Mouse (Mus musculus): ENCODE measurements at regions not wholly inside any gene's neighbourhood (a gene's known extent, or its start where the extent isn't known, plus 50 kb on each side); places are given as distances from the start of the nearest gene placed in this dataset.
A peak's percentile ranks its signal among the peaks of the same experiment; 100 is the strongest.

DNA sequence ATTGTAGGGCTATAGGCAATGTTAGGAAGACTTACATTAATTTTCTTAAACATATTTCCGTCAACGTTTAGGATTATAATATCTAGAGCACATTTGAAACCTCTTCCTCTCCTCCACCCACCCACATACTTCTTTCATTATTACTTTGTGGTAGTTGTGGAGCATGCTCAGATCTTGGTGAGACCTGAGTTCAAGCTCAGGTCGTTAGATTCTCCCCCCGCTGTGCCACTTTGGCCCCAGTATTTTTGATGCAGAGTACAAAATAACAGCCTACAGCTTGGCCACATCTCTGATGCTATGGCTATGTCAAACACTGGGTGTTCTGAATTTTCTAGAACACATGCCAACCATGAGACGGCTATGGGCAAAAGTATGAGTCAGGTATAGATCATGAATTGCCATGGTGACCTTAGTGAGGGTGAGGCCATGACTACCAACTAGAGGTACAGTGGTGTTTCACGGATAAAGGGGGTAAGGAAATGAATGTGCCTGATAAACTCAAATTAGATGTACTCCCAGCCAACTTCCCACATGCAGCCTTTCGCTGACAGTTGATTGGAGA lies 68.5 kb upstream of the H2afz start:
- DNase-seq (ENCODE audit: low read depth): no peak

DNA sequence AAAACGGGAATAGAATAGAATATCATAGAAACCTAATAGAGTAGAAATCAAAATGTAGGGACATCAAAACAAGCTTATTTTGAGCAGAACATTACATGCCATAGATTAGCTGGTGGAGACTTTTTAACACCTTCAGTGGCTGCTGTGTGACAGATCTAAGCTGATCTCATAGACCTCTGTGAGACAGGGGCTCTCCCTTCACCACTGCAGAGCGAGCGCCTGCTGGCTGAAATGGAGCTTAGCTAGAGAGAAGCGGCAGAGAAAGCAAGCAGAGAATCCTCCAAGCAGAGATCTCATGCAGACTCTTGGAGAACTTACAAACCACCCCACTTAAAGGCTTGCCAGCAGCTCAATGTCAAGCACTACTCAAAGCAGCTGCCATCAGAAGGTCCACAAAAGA lies 65.5 kb upstream of the H2afz start:
- no peak for DNase-seq (ENCODE audit: low read depth)

DNA sequence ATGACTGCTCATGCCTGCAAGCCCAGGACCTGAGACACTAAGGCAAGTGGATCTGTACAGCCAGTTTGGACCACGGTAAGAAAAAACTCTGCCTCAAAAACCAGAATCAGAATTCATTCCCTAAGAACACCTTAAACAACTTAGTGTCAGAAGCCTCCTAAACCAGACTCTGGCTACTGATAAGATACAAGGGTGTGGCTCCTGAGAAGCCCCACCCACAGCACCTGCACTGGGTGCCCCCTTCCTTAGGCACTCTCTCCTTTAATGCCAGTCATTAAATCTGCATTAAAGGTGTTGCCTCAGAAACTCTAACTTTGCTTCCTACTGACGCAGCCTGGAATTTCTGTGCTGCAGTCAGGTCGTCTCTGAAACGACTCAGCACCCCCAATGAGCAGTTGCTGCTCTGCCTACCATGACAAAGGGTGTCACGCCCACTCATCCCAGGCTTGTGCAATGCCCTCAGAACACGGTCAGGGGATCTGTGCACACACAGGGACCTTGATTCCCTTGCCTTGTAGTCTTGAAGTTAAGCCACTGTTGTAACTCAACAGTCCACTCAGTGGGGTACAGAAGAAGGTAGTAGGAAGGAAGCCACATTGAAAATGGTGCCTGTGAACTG lies 62.8 kb upstream of the H2afz start:
- peak; percentile 10 for DNase-seq (ENCODE audit: low read depth)

DNA sequence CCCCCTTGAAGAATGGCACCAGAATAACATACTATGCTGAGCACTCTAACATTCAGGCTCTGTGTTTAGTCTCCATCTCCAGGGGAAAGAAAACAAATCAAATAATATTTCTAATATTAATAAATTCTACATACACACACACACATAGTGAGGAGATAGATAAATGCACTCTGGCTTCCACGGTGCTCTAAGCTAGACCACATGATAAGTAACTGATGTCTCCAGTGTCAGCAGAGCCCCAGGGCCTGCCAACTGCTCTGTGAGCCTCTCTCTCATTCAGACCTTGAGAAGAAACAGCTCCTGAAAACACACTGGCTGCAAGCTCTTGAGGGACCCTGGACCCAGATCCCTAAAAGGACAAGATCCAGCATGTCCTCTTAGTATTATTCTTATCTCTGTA lies 56.9 kb upstream of the H2afz start:
- no peak for DNase-seq (ENCODE audit: low read depth)

DNA sequence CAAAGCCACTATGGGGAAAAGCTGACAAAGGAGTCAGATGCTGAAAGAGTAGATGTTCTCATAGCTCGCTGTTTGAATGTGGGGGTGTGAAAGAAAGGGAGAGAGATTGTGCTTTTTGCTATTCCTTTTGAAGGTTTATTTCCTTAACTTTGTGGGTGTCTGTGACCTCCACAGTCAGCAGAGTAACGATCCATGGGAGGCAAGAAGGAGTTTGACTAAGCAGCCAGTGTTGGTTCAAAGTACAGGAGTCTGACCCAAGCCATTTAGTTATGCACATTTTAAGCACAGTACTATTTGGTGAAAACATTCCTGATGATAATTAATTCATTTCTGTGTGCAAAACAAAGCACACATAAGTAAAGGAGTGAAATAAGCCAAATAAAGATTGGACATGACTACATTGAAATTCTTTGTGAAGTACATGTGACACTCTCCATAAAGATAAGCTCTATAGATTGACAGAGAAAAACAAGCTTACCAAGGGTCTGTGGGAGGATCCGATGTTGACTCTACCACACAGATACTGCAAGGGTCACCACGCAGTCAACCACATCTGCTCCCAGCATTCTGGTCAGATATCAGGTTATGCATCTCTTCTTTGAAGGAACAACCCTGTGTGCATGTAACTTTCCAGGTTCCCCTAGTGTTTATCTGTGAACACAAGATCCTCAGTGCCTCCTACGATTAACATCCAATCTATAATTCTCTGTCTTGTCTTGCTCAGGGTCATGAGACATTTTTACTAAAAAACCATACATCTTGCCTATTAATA lies 56.2 kb upstream of the H2afz start:
- DNase-seq (ENCODE audit: low read depth): no peak

DNA sequence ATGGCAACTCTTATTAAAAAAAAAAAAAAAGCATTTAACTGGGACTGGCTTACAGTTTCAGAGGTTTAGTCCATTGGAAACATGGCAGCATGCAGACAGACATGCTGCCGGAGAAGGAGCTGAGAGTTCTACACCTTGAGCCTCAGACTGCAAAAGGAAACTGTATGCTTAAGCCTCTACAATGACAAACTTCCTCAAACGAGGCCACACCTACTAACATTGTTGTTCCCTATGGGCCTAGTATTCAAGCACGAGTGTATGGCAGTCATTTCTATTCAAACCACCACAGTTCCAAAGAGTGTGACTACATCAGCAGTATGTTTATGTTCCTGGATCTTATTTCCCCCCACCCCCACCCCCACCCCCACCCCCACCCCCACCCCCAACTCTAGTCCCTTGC lies 54.2 kb upstream of the H2afz start:
- DNase-seq (ENCODE audit: low read depth): peak; percentile 24

All from 416B (cell line).